Mouse (Mus musculus) embryonic facial prominence, embryonic 12.5 days (tissue): ENCODE measurements around the gene Hoxd9. TPM values are rescaled to one million over a fixed set of nuclear protein-coding genes. Genes with fewer than 3 reads are reported as not detected.
A peak's percentile ranks its signal among the peaks of the same experiment; 100 is the strongest.

Experiments
- ATAC-seq: fragments of 200-750 bp; cut with Nextera tagmentation; 2 replicates; pipeline ENCODE4 v1.8.0; 2017; ENCODE audit not compliant: insufficient number of reproducible peaks, insufficient read depth, low FRiP score, low TSS enrichment
- H3K27ac ChIP-seq: fragments of 300-500 bp; sonication (generic); 2 replicates; pipeline ENCODE4 v1.5.1; 2016; ENCODE audit warnings: mild to moderate bottlenecking
- H3K27me3 ChIP-seq: fragments of 300-500 bp; sonication (generic); 2 replicates; pipeline ENCODE4 v1.6.1; 2016; ENCODE audit warnings: mild to moderate bottlenecking, moderate library complexity
- H3K36me3 ChIP-seq: fragments of 300-500 bp; sonication (generic); 2 replicates; pipeline ENCODE4 v1.6.1; 2016; ENCODE audit warnings: mild to moderate bottlenecking
- H3K4me1 ChIP-seq: fragments of 300-500 bp; sonication (generic); 2 replicates; pipeline ENCODE4 v1.6.1; 2016
- H3K4me2 ChIP-seq: fragments of 300-500 bp; sonication (generic); replicated peaks from 2 replicates; pipeline ENCODE4 v1.6.1; 2016; ENCODE audit warnings: mild to moderate bottlenecking, moderate library complexity
- H3K4me3 ChIP-seq: fragments of 300-500 bp; sonication (generic); 2 replicates; pipeline ENCODE4 v1.5.1; 2016; ENCODE audit warnings: mild to moderate bottlenecking
- H3K9ac ChIP-seq: fragments of 300-500 bp; sonication (generic); 2 replicates; pipeline ENCODE4 v1.6.1; 2016; ENCODE audit warnings: mild to moderate bottlenecking, moderate library complexity
- H3K9me3 ChIP-seq: fragments of 300-500 bp; sonication (generic); 2 replicates; pipeline ENCODE4 v1.6.1; 2016; ENCODE audit warnings: mild to moderate bottlenecking, moderate library complexity
- WGBS: fragments of 180-500 bp; shearing (Covaris S2); methylation state at CpG from one replicate; pipeline ENCODE4 v1.1.7; 2016; 5-methylcytosine and 5-hydroxymethylcytosine counted together
- polyA plus RNA-seq: library from polyadenylated mRNA; unstranded; fragments of >200 nt; fragmentation: Nextera tagmentation; extraction: Ambion mirVana; gene quantifications from 2 replicates; pipeline ENCODE4 v1.2.1, GENCODE M21; 2016

The Hoxd9 gene
- polyA plus RNA-seq, 1 experiment from 2014 or later: 0.72 TPM

GRCm38 (mm10) chr2:74696442-74697335 lies 838 bp upstream of the Hoxd9 start:
- H3K27me3 ChIP-seq: peaks cover 100% of the 10 kb centered on the region
- H3K9ac ChIP-seq: no peak overlapping the region
- no peak overlapping the region for H3K4me2 ChIP-seq
- ATAC-seq: no peak
- no peaks in the 10 kb centered on the region for H3K9me3 ChIP-seq
- no peak overlapping the region for H3K4me3 ChIP-seq
- H3K36me3 ChIP-seq: no peaks in the 10 kb centered on the region
- no peak overlapping the region for H3K27ac ChIP-seq
- peaks cover 7% of the 10 kb centered on the region for H3K4me1 ChIP-seq
- under 1% methylated on average over 34 of the region's 34 CpGs for WGBS

- ATAC-seq: peak; percentile 30; the same call in 1 of the 2 replicates
- H3K9me3 ChIP-seq: no peaks in the 10 kb centered on the region
- peak overlapping the region; percentile 41 for H3K4me2 ChIP-seq
- 1% methylated on average over 86 of the region's 86 CpGs for WGBS
- H3K27me3 ChIP-seq: peaks cover 95% of the 10 kb centered on the region
- H3K36me3 ChIP-seq: no peaks in the 10 kb centered on the region
- peak overlapping the region; percentile 22 for H3K4me3 ChIP-seq
- no peak overlapping the region for H3K9ac ChIP-seq
- H3K27ac ChIP-seq: no peak overlapping the region
- H3K4me1 ChIP-seq: peaks cover 7% of the 10 kb centered on the region
Measured at GRCm38 (mm10) chr2:74698201-74699052, 900 bp downstream of the Hoxd9 start.

GRCm38 (mm10) chr2:74699053-74699430 lies 1.5 kb downstream of the Hoxd9 start:
- H3K36me3 ChIP-seq: no peaks in the 10 kb centered on the region
- H3K9ac ChIP-seq: no peak overlapping the region
- H3K9me3 ChIP-seq: no peaks in the 10 kb centered on the region
- H3K27me3 ChIP-seq: peaks cover 95% of the 10 kb centered on the region
- H3K4me2 ChIP-seq: no peak overlapping the region
- 1% methylated on average over 17 of the region's 17 CpGs for WGBS
- ATAC-seq: no peak
- H3K27ac ChIP-seq: no peak overlapping the region
- H3K4me1 ChIP-seq: peaks cover 7% of the 10 kb centered on the region
- H3K4me3 ChIP-seq: no peak overlapping the region

DNA sequence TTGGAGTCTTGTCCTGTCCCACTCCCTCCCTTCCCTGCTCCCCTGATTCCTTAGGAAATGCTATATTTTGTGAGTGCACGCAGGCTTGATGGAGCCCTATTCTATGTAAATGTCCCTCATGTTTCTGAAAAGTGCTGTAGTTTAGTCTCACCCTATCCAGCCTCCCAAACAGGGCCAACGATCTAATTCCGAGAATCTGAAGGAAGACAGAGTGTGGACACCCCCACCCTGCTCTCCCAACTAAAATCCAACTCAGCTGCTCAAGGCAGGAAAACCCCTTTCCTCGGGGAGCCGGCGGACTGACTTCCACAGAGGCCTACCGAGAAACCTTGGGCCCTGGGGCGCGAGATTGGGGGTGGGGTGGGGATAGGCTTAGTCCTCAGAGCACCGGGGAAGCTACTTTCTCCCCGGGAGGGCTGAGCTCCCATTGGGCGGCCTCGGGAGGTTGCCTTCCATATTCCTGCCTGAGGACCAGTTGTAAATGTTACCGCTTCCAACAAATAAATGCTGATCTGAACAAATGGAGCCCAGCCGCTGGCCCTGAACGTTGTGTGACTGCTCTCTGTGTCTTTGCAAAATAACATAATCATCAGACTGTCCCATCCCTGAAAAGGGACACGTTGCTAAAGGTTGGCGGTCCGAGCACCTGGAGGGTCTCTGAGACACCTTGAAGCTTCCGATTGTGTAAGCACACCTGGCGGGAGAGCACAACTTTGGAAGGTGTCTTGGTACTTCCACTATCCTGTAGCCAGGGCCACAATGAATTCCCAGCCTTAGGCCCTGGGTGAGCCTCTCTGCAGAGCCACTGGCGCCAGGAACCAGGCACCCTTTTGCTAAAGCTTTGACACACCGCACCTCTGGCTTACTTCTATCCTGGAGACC lies 2.4 kb downstream of the Hoxd9 start:
- Histone ChIP-seq H3K9me3 (no peaks in the 10 kb centered on the region), H3K36me3 (no peaks in the 10 kb centered on the region), H3K27ac (no peak overlapping the region), H3K4me3 (no peak overlapping the region), H3K9ac (no peak overlapping the region), H3K4me1 (peaks cover 7% of the 10 kb centered on the region), H3K27me3 (peaks cover 95% of the 10 kb centered on the region), H3K4me2 (no peak overlapping the region)
- ATAC-seq: no peak
- WGBS: under 1% methylated on average over 23 of the region's 23 CpGs

DNA sequence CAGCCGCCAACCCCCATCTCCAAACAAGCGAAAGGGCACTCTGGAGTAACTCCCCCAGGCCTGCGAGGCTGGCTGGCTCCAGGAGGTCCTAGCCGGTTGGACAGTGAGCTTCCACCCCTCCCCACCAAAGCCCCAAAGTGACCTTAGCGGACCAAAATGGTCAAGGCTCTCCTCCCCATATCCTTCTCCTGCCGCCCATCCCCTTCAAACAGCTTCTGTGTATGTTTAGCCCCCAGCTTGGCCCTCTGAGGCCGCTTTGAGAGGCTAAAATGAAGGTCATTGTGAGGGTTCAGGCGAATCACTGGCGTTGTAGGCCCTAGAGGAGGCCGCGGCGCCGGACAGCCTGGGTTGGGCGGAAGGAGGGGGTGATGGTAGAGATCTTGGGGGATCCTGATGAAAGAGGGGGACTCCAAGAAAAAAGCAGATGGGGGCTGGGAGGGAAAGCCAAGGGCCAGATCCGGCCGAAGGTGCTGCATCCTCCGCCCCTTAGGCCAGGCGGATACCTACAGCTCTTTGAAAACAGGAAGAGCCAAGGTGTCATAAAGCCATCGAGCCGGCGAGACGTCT lies 3.1 kb downstream of the Hoxd9 start:
- H3K9me3 ChIP-seq: no peaks in the 10 kb centered on the region
- peaks cover 9% of the 10 kb centered on the region for H3K4me1 ChIP-seq
- WGBS: 2% methylated on average over 22 of the region's 22 CpGs
- no peaks in the 10 kb centered on the region for H3K36me3 ChIP-seq
- no peak overlapping the region for H3K4me2 ChIP-seq
- H3K27me3 ChIP-seq: peaks cover 95% of the 10 kb centered on the region
- H3K27ac ChIP-seq: no peak overlapping the region
- no peak for ATAC-seq
- H3K9ac ChIP-seq: no peak overlapping the region
- H3K4me3 ChIP-seq: no peak overlapping the region

DNA sequence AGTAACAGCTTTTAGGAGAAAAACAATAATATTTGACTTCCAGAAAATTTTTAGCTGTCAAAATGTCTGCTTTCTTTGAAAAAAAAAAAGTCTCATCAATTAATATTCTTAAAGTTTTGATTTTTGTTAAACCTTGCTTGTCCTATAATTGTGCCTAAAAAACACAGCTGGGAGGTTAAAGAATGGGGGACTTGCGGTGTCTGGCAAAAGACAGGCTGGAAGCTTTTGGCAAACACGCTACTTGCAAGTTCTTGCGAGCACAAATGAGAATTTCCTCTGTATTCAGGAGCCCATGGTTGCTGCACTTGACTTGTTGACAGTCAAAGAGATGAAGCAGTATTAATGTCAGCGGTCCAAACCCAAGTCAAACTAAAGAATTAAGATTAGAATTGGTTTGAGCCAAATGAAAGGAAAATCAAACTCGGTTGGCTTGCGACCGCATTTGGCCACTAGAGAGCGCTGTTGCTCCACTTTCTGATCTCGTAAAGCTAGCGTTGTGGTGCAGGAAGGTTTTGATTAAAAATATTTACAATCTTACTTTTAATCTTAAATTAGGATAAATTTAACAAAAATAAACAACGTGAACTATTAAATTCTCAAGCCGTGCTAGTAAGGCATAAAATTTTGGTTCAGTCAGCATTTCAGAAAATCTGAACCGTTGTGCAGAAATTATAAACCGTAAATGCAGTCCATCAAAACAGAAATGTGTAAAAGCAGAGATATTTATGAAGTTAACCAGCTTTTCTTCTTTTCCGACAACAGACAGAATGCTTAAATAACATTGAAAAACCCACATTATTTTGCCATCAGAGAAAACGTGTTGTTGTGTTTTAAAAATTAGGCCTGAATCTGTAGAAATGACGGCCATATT lies 4.7 kb downstream of the Hoxd9 start:
- Histone ChIP-seq H3K4me1 (peaks cover 10% of the 10 kb centered on the region), H3K27ac (no peak overlapping the region), H3K9me3 (no peaks in the 10 kb centered on the region), H3K27me3 (peaks cover 91% of the 10 kb centered on the region), H3K36me3 (no peaks in the 10 kb centered on the region), H3K4me3 (no peak overlapping the region), H3K4me2 (no peak overlapping the region), H3K9ac (no peak overlapping the region)
- ATAC-seq: no peak
- 11% methylated on average over 17 of the region's 17 CpGs for WGBS

DNA sequence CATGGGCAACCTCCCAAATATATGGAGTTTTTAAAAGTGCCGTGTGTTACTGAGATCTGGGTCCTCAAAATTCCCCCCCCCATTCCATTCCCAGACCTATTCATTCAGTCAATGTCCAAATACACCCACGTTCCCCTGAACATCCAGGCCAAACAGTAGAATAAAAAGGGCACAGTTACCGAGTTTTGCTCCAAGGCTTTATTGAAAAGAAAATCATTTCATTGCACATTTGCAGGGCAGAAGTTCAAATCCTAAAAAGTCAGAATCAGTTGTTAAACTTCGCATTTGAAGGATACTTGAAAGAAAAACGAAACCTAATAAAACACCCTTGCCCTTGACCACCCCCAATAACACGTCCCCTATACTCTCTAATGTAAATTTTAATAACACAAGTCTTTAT lies 5.3 kb downstream of the Hoxd9 start:
- ATAC-seq: no peak
- Histone ChIP-seq H3K27ac (no peak overlapping the region), H3K9me3 (no peaks in the 10 kb centered on the region), H3K27me3 (peaks cover 91% of the 10 kb centered on the region), H3K36me3 (no peaks in the 10 kb centered on the region), H3K9ac (no peak overlapping the region), H3K4me3 (no peak overlapping the region), H3K4me2 (no peak overlapping the region), H3K4me1 (peaks cover 10% of the 10 kb centered on the region)
- 12% methylated on average over 6 of the region's 6 CpGs for WGBS

DNA sequence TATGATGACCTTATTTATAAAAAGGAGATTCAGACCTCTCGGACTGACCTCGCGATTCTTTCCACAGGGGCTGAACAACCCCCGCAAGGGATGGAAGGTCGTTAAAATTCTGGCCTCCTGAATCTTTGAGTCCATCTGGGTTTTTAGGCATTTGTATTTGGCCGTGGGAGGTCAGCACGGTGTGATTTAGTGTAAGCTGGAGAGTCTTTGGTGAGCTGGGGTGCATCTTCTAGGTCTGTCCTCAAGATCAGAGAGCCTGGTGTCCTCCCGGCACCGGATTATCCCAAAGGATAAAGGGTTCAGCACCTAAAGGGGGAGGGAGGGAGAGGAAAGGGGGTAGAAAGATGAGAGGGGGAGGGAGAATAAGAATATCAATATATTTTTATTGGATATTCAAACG lies 5.8 kb downstream of the Hoxd9 start:
- no peak for ATAC-seq
- peaks cover 91% of the 10 kb centered on the region for H3K27me3 ChIP-seq
- no peak overlapping the region for H3K9ac ChIP-seq
- H3K4me2 ChIP-seq: no peak overlapping the region
- peaks cover 6% of the 10 kb centered on the region for H3K4me1 ChIP-seq
- no peak overlapping the region for H3K4me3 ChIP-seq
- no peaks in the 10 kb centered on the region for H3K9me3 ChIP-seq
- no peak overlapping the region for H3K27ac ChIP-seq
- no peaks in the 10 kb centered on the region for H3K36me3 ChIP-seq
- WGBS: 2% methylated on average over 10 of the region's 10 CpGs

DNA sequence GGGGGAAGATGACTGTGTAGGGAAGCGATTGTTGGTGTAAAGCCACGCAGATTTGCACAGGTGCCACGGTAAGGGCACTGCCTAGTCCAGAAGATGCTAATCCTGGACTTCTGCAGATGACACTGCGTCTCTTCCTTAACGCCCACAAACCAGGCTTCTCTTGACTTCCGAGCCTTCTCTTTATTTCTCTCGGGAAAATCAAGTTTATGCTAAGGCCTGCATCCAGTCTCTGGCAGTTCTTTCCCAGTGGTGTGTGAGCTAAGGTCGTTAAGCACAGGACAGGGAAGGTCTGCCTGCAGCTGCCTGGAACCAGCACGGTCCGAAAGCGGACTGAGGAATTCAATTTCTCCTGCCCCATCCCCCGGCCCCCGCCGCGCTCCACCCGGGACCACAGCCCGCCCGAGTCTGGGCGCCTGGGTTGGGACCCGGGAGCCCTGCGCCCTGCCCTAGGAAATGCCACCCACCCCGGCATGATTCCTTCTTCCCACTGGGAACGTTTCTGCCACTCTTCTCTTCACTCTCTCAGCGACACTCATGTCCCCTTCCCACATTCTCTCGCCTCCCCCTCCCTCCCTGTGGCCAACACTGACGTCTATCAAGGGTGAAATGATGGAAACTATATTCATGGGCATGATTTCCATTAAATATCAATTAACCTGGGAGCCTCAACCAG lies 6.3 kb downstream of the Hoxd9 start:
- H3K4me3 ChIP-seq: peak overlapping the region; percentile 36; the same call in 1 of the 2 replicates
- no peaks in the 10 kb centered on the region for H3K9me3 ChIP-seq
- no peaks in the 10 kb centered on the region for H3K36me3 ChIP-seq
- peaks cover 91% of the 10 kb centered on the region for H3K27me3 ChIP-seq
- no peak overlapping the region for H3K27ac ChIP-seq
- WGBS: 2% methylated on average over 26 of the region's 26 CpGs
- ATAC-seq: no peak
- H3K4me1 ChIP-seq: 0 out of 2 replicates have a peak, but pooled peaks cover 3% of the 10 kb centered on the region
- H3K9ac ChIP-seq: no peak overlapping the region
- H3K4me2 ChIP-seq: no peak overlapping the region
